Mouse (Mus musculus) heart, adult 2 months (tissue): ENCODE measurements around the gene Rnaseh2a.

Source experiments
- CTCF ChIP-seq: fragments of 200-600 bp; IDR thresholded peaks from 2 replicates; pipeline ENCODE4 v1.8.1; 2022; ENCODE audit warnings: antibody characterized with exemption, mild to moderate bottlenecking, moderate library complexity
- EP300 ChIP-seq: fragments of 200-500 bp; IDR thresholded peaks from 2 replicates; pipeline ENCODE4 v1.6.1; 2011; ENCODE audit warnings: low read depth, low read length, control low read depth; ENCODE audit not compliant: insufficient read depth
- POLR2A ChIP-seq: fragments of 200-500 bp; IDR thresholded peaks from 2 replicates; pipeline ENCODE4 v1.6.1; 2011; ENCODE audit warnings: mild to moderate bottlenecking, low read depth, low read length, control low read depth; ENCODE audit not compliant: insufficient read depth

DNA sequence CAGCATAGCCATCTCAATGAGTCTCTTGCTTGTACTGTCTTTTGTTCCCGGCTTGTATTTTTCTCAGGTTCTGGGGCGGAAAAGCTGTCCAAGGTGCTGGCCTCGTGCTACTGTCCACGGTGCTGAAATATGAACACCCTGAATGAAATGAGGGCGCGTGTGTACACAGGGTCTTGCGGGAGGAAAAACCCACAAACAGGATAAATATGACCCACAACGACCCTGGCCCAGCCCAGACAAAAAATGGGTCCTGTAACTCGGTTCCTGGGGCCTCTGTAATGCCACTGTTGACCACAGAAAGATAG is 22.4 kb downstream of the Rnaseh2a start:
- no peak for TF ChIP-seq POLR2A
- TF ChIP-seq CTCF, result 0 out of 2 replicates have a peak, but pooled peaks have one; percentile 0
- 0 out of 2 replicates have a peak, but pooled peaks have one; percentile 33 for TF ChIP-seq EP300
